Mouse (Mus musculus) layer of hippocampus, adult 9-11 months (tissue): ENCODE results near the gene 1700069L16Rik.

ENCODE experiments used
- DNase-seq: peaks from one replicate; pipeline ENCODE4 v3.0.0; 2022

1700069L16Rik gene

GRCm38 (mm10) chr5:113732182-113732581 lies 7.6 kb upstream of the 1700069L16Rik start:
- no peak for DNase-seq

GRCm38 (mm10) chr5:113731174-113731573 lies 6.6 kb upstream of the 1700069L16Rik start:
- no peak for DNase-seq

DNA sequence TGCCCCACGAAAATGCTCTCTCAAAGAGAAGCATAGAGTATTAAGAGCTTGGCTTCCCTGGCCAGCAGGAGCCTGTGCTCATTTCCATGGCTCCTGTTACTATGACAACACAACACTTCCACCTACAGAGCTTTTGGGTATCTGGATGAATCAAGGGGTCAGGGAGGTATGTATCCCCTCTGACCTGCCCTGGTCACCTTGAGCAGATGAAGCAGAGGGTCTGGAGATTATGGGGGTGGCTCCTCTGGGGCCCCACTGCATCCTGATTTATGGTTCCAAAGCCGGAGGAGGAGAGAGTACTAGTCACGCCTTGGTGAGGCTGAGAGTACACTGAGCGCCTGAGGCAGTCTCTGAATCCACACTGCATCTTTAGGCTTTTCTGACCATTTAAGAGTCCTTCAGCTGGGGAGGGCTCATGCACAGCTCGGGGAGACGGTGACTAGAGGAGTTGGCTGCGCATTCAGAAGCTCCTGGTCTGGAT lies 6.1 kb upstream of the 1700069L16Rik start:
- no peak for DNase-seq

GRCm38 (mm10) chr5:113728691-113729090 lies 4.1 kb upstream of the 1700069L16Rik start:
- DNase-seq: no peak

DNA sequence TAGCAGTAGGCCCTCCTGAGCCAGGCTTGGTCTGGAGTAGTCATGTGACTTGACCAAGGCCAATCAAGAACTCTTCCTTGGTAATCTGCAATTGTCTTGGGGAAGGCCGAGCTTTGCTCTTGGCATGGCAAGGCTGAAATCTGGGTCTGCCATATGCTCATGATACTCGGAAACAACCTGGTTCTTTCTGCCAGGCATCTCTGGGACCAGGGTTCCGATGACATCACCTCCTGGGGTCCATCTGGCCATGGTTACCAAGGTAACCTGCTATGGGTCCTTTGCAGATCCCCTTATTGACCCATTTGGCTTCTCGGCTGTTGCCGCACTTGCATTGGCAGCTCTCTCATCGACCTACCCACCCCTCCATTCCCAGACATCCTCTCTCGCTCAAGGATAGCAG lies 3.4 kb upstream of the 1700069L16Rik start:
- DNase-seq: no peak

- no peak for DNase-seq
These were observed 2.7 kb upstream of the 1700069L16Rik start for GRCm38 (mm10) chr5:113727238-113727637.

DNA sequence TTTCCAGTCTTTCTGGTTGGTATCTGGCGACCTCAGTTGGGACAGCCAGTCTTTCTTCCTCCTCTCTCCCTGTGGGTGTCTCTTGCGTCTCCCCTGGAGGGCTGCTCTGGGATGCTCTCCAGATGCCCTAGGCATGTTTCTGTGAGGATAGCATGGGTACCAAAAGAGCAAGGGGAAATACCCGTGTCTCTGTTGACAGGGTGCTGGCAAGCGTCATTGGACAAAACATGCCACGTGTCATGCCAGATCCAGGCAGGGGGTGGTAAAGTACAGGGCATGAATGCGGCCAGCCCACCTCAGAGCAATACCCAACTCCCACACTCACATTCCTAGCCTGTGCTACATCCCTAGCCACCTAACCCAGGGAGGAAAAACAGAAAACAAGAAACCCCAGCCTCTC lies 2.0 kb upstream of the 1700069L16Rik start:
- no peak for DNase-seq

DNA sequence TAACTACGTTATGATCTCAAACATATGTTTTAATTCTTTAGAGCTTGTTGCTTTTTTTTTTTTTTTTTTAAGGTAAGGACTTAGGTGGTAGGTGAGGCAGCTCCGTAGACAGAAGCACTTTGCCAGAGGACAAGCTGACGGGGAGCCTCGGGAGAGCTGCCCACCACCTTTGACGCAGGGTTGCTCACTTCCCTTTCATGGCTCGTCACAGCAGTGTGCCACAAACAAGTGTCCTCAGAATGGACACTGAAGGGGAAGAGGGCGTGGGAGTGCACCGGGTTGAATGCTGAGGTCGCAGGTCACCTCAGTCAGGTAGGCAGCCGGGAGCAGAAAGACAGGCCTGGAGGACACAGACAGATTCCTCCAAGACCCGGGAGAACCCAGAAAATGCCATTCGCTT lies 845 bp upstream of the 1700069L16Rik start:
- DNase-seq: no peak

DNA sequence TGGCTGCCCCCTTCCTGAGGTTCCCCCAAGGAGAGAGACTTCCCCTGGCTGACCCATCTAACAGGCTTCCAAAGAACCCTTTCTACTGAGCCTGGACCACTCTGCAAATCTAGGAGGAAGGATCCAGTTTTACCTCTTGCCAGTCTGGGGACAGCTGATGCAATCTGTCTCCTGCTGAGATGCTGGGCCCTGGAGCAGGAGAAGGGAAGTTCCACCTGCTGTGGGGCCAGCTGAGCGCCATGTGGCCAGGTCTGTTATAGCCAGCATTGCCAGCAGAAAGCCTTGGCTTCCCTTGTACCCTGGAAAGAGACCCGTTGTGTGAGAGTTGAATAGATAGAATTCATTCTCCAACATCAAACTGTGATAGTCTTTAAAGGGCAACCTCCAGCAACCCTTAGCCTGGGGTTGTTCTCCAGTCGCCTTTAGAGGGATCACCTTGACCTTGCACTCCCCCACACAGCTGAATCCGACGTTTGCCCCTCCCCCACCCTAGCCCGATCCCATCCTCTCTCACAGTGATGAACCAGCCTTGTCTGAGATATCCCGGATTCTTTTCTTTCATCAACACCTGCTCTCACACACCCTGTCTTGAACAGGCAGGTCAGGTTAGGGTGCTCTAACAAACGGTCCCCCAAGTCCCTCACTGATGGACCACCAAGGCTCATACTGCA lies 870 bp downstream of the 1700069L16Rik start:
- peak; percentile 2 for DNase-seq

DNA sequence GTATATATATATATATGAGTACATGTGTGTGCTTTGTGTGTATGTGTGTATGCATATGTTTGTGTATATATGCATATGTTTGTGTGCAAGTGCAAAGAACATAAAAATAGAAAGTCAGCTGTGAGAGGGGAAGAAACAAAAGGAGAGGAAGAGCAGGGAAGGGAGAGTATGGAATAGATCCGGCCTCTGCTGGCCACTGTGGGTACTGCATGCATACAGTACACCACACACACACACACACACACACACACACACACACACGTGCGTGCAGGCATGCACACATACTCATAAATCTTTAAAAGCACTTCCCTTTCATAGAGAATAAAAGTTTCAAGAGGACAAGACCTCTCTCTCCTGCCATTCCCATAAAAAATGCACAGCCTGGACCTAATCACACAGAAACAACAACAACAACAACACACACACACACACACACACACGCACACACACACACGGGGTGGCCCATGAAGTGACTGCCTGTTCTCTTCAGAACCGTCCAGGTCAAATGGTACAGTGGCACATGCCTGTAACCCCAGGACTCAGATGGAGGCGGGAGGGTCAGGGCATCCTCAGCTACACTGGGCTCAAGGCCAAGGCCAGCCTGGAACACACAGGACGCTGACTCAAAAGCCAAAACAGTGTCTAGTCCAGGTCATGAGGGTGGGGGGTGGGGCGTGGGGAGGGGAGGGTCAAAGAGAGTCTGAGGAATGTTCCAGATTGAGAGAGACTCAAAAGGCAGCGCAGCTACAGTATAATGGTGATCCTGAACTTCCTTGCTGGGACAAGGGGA lies 2.2 kb downstream of the 1700069L16Rik start:
- no peak for DNase-seq

DNA sequence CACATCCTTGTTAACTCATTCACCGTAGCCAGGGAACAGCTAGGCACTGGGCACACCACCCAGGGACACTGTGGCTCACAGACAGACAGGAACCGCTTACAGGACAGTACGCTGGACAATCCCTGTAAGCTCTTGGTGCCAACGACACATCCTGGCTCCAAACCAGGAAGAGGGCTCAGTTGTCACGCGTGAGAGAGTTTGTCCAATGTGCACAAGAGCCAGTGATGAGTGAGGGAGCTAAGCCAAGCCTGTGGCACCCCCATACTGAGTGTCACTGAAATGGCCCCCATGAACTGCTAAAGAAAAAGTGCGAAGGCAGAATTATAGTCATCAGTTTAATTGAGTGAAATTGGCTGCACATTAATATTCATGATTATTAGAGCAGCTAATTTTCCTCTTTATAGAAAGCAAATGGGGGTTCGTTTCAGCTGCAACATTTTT lies 5.3 kb downstream of the 1700069L16Rik start:
- no peak for DNase-seq

- DNase-seq: peak; percentile 60
These were observed 7.8 kb downstream of the 1700069L16Rik start for GRCm38 (mm10) chr5:113716581-113717388.

DNA sequence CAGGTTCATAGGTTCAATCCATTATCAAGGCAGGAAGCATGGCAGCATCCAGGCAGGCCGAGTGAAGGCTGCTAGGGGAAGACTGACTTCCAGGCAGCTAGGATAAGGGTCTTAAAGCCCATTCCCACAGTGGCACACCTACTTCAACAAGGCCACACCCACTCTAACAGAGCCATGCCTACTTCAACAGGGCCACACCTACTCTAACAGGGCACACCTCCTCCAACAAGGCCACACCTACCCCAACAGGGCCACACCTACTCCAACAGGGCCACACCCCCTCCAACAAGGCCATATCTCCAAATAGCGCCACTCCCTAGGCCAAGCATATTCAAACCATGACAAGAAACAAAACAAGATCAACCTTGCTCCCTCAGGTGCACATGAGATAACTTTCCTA lies 11.7 kb downstream of the 1700069L16Rik start:
- no peak for DNase-seq

DNA sequence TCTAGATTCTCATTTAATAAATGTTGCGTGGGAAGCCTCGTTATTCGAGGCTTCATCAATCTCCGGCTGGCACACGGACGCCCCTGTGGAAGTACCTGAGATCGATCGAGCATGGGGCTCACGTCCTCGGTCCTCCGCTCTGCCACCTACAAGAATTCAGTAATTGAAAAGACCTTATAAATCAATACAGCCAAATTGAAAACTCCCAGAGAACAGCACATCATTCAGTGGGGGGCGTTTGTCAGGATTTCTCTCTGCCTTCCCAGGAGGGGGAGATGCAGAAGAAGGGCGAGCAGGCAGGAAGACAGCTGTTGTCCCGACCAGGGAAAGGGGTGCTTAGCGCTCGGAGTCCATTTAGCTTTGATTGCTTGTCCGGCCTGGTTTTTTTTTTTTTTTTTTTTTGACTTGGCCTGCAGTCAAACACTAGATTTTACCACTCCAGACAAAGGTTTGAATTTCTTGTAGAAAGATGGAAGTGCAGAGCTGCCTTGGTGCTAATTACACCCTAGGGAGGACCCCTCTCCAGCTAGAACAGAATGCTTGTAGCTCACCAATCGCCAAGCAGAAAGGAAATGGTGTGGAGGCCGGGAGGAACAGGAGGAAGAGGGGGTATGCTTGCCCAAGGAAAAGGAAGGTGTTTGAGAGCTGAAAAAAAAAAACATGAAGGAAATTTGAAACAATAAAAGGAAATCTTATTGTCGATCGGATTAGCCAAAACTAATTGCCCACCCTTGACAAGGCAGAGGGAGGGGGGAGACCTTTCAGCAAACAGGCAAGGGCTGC lies 20.6 kb downstream of the 1700069L16Rik start:
- DNase-seq: no peak

DNA sequence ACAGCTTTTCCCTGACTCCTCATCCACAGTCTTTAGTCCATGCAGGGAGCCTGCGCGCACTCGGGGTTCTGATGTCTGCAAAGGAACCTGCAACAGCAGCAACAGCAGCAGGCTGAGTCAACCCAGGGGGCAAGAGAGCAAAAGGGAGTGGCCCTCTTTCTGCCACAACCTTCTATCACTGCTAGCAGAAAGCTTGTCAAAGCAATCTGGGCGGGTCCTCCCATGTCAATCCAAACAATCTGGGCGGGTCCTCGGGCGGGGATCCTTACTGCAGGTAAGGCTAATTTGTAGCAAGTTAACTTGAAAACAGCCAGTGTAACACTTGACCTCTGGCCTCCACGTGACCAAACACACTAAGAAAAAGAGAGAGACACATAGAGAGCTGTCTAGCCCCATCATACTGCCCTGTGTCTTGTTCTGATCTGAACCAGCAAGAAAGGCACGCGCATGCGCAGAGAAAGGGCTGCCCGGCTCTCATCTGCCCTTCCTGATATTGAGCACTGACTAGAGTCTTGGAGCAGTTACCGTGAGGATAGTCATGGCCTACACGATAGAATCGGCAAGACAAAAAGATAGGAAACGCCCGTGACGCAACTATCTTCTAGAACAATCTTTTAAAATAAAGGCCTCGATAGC lies 24.1 kb downstream of the 1700069L16Rik start:
- no peak for DNase-seq

DNA sequence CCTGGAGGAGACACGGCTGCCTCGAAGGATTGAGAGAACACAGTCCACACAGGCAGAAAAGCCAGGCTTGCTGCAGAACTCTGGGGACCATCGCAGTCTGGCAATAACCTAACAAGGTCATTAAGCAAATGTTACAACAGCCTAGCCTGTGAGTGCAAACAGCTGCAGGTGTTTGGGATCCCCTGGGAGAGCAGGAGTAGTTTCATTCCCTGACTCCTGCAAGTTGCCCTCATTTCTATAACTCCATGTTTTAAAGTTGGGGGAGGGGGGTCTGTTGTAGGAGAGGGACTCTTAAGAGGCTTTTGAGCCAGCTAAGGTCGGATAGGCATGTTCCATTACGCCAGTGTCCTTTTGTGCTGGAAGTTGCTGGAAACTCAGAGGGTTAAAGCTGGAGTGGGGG lies 30.2 kb downstream of the 1700069L16Rik start:
- no peak for DNase-seq

DNA sequence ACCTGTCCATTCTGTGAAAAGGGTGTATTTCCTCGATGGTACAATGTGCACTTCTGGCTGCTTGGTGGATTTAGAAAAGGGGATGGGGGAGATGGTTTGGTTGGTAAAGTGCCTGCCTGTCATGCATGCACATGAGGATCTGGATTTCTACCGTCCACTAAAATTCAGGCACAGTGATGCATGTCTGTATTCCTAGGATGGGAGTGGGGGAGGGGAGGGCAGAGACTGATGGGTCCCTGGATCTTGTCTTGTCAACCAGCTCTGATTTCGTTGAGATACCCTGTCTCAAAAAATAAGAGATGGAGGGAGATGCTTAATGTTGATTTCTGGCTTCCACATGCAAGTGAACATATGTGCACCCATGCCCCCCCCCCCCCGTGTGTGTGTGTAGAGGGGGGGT lies 30.6 kb downstream of the 1700069L16Rik start:
- DNase-seq: no peak

GRCm38 (mm10) chr5:113693196-113693755 lies 31.3 kb downstream of the 1700069L16Rik start:
- no peak for DNase-seq

DNA sequence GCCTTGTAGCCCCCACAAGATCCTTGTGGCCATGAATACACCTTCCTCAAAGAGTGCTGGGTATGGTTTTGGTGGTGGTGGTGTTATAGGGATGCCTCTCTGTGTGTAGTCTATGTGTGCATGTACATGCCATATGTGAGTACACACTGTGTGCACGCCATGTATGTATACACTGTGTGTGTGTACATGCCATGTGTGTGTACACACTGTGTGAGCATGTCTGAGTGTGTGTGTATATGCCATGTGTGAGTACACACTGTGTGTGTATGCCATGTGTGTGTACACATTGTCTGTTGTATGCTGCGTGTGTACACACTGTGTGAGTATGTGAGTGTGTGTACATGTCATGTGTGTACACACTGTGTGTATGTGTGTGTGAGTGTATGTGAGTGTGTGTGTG lies 33.7 kb downstream of the 1700069L16Rik start:
- no peak for DNase-seq

GRCm38 (mm10) chr5:113690069-113690548 lies 34.5 kb downstream of the 1700069L16Rik start:
- no peak for DNase-seq

DNA sequence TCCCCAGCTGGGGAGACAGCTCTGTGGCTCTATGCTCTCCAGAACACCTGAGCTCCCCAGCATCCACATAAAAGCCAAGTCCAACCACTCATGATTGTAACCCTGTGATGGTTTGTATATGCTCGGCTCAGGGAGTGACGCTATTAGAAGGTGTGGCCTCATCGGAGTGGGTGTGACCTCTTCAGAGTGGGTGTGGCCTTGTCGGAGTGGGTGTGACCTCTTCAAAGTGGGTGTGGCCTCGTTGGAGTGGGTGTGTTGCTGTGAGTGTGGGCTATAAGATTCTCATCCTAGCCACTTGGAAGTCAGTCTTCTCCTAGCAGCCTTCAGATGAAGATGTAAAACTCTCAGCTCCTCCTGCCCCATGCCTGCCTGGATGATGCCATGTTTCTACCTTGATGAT lies 37.1 kb downstream of the 1700069L16Rik start:
- no peak for DNase-seq

- no peak for DNase-seq
These were observed 39.1 kb downstream of the 1700069L16Rik start for GRCm38 (mm10) chr5:113685471-113685870.
